Mouse (Mus musculus) bone marrow, adult 2 months (tissue): ENCODE results near the gene Chrm3.

ENCODE experiments used
- CTCF ChIP-seq: fragments of 200-500 bp; IDR thresholded peaks from 2 replicates; pipeline ENCODE4 v1.5.1; 2011; ENCODE audit warnings: low read length, control low read depth; ENCODE audit not compliant: control insufficient read depth, insufficient read depth
- POLR2A ChIP-seq: fragments of 200-500 bp; IDR thresholded peaks from 2 replicates; pipeline ENCODE4 v1.6.1; 2011; ENCODE audit warnings: low read depth, mild to moderate bottlenecking, control low read depth, low read length, borderline replicate concordance; ENCODE audit not compliant: control insufficient read depth

- TF ChIP-seq CTCF (no peak), POLR2A (no peak)
Measured at GRCm38 (mm10) chr13:10359516-10360198, 990 bp downstream of the Chrm3 start.
